Mouse (Mus musculus) kidney, adult 10 weeks (tissue): ENCODE results near the gene Exoc3. TPM values are rescaled to one million over a fixed set of nuclear protein-coding genes. Genes with fewer than 3 reads are reported as not detected.

Source experiments
- polyA plus RNA-seq: library from polyadenylated mRNA; stranded (reverse); fragments of 350-450 nt; fragmentation: Illumina TruSeq; extraction: RNeasy Lipid Tissue Mini Kit (QIAGEN cat#74804); gene quantifications from one replicate; pipeline ENCODE4 v1.2.3, GENCODE M21; 2014; ENCODE audit warnings: low read depth, low replicate concordance

Exoc3 gene
- 34.7 TPM for polyA plus RNA-seq

DNA sequence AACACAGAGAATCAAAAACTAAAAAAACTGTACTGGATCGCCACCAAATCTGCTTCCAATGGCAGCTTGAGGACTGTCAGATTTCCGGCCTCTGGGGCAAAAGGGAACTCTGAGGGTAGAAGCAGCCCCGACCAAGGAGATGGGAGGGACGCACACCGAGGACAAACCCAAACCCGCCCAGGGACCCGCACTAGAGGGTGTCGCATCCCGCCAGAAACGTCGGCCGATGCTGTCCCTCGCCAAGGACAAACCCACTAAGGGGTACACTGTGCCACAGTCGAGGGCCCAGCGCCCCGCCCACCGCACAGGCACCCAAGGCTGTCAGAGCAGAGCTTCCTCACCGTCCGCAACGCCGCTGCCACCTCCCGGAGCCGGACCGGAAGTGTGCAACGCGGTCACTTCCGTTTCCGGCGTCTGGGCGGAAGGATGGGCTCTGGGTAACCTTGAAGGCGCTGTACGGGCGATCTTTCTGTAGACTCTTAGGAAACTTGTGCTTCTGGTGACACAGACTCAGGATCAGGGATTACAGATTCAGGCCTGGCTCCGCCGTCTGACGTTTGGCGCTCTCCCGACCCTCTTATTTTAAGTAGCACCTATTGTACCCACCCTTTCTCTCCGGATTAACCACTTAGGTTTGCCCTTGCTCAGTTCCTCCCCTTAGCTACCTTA lies at the start of gene Exoc3:
TSS of gene Exoc3 (minus strand) at position 416 of the 669 bp plus-strand sequence.

DNA sequence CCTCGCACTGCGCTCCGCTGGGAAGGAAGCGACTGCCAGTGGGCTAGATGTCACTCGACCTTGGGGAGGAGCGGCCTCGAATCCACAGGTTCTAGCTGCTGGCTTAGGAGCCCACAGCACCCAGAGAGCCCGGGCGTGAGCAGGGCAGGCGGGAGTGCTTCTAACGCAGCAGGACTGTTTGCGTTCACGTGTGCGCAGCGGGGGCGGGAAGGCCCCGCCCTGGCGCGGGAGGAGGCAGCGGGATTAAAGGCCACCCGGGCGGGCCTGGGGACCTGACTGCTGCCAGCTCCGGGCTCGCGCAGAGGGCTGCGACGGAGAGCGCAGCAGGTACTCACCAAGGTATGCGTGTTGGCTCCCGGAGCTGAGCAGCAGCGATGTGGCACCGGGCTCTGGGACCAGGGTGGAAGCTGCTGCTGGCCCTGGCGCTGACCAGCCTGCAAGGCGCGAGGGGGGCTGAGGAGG lies 87.4 kb downstream of the Exoc3 start, which contains the start of gene Slc9a3:
TSS of gene Slc9a3 (plus strand) at position 317 of the 462 bp plus-strand sequence.

Other genes starting within 250 kb of the Exoc3 start
- not detected for gene Zdhhc11, start 244.9 kb downstream of the Exoc3 start, polyA plus RNA-seq
- gene Tppp, start 199.3 kb downstream of the Exoc3 start, polyA plus RNA-seq, result 3.8 TPM
- gene Cep72, start 146.4 kb downstream of the Exoc3 start, polyA plus RNA-seq, result 3.6 TPM
- 59.2 TPM for gene Slc9a3, start 87.3 kb downstream of the Exoc3 start, polyA plus RNA-seq
- 0.81 TPM for gene Ahrr, start 83.6 kb upstream of the Exoc3 start, polyA plus RNA-seq
- gene Pdcd6, start 108.8 kb upstream of the Exoc3 start, polyA plus RNA-seq, result 134 TPM
- 637 TPM for gene Sdha, start 141.5 kb upstream of the Exoc3 start, polyA plus RNA-seq
- 17.9 TPM for gene Ccdc127, start 141.6 kb upstream of the Exoc3 start, polyA plus RNA-seq
- gene Lrrc14b, start 155.3 kb upstream of the Exoc3 start, polyA plus RNA-seq, result 1.7 TPM
- 21.3 TPM for gene Zfp72, start 182.1 kb upstream of the Exoc3 start, polyA plus RNA-seq
- gene Ftl1-ps1, start 191.0 kb upstream of the Exoc3 start, polyA plus RNA-seq, result 8.0 TPM